Mouse (Mus musculus): ENCODE results near the gene Dmc1.

Dmc1 gene

GRCm38 (mm10) chr15:79618456-79618855 lies 13.5 kb upstream of the Dmc1 start:
- Histone ChIP-seq H3K9me3 (ENCODE audit: low read length) (no peaks in the 10 kb centered on the region), H3K36me3 (ENCODE audit: insufficient read depth, low read length) (peaks cover 8% of the 10 kb centered on the region; the same call in 1 of the 2 replicates), H3K4me3 (replicated peaks; ENCODE audit: low read length) (no peak overlapping the region), H3K27me3 (ENCODE audit: insufficient read depth, low read length) (peaks cover 3% of the 10 kb centered on the region; the same call in 1 of the 2 replicates), H3K4me1 (replicated peaks; ENCODE audit: low read depth, low read length) (peaks cover 70% of the 10 kb centered on the region)
- TF ChIP-seq NANOG (IDR thresholded peaks at IDR 0.05; ENCODE audit: borderline replicate concordance, low read length) (no peak), POU5F1 (IDR thresholded peaks at IDR 0.05; ENCODE audit: borderline replicate concordance, low read length) (no peak), CTCF (conservative IDR thresholded peaks at IDR 0.05; ENCODE audit: low read length) (no peak)

GRCm38 (mm10) chr15:79617135-79617534 lies 12.2 kb upstream of the Dmc1 start:
- H3K4me3 ChIP-seq (replicated peaks; ENCODE audit: low read length): peak overlapping the region; percentile 72
- peaks cover 82% of the 10 kb centered on the region for H3K4me1 ChIP-seq (replicated peaks; ENCODE audit: low read depth, low read length)
- H3K36me3 ChIP-seq (ENCODE audit: insufficient read depth, low read length): peaks cover 8% of the 10 kb centered on the region; the same call in 1 of the 2 replicates
- H3K27me3 ChIP-seq (ENCODE audit: insufficient read depth, low read length): no peaks in the 10 kb centered on the region; the same call in 1 of the 2 replicates
- no peak for TF ChIP-seq POU5F1 (IDR thresholded peaks at IDR 0.05; ENCODE audit: borderline replicate concordance, low read length)
- TF ChIP-seq NANOG (IDR thresholded peaks at IDR 0.05; ENCODE audit: borderline replicate concordance, low read length): no peak
- no peaks in the 10 kb centered on the region for H3K9me3 ChIP-seq (ENCODE audit: low read length)

DNA sequence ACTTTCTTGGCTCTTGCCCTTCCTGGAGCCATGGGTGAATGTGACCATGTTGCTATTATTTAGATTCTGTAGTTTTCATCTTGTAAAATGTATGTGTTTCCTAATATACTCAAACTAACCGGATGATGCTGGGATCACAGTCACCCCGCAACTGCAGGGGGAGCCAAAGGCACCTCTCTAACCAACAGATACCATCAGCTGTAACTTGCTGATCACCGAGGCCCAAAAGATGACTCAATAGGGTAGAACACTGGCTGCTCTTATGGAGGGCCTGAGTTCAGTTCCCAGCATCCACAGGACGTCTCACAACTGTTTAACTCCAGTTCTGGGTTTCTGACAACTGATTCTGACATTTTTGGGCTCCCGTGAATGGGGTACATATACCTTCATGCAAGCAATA lies 11.8 kb upstream of the Dmc1 start:
- TF ChIP-seq NANOG (IDR thresholded peaks at IDR 0.05; ENCODE audit: borderline replicate concordance, low read length) (no peak), CTCF (conservative IDR thresholded peaks at IDR 0.05; ENCODE audit: low read length) (0 out of 2 replicates have a peak, but pooled peaks have one; percentile 4), POU5F1 (IDR thresholded peaks at IDR 0.05; ENCODE audit: borderline replicate concordance, low read length) (no peak)
- Histone ChIP-seq H3K9me3 (ENCODE audit: low read length) (no peaks in the 10 kb centered on the region), H3K36me3 (ENCODE audit: insufficient read depth, low read length) (peaks cover 8% of the 10 kb centered on the region; the same call in 1 of the 2 replicates), H3K27me3 (ENCODE audit: insufficient read depth, low read length) (no peaks in the 10 kb centered on the region; the same call in 1 of the 2 replicates), H3K4me1 (replicated peaks; ENCODE audit: low read depth, low read length) (peaks cover 80% of the 10 kb centered on the region), H3K4me3 (replicated peaks; ENCODE audit: low read length) (no peak overlapping the region)

DNA sequence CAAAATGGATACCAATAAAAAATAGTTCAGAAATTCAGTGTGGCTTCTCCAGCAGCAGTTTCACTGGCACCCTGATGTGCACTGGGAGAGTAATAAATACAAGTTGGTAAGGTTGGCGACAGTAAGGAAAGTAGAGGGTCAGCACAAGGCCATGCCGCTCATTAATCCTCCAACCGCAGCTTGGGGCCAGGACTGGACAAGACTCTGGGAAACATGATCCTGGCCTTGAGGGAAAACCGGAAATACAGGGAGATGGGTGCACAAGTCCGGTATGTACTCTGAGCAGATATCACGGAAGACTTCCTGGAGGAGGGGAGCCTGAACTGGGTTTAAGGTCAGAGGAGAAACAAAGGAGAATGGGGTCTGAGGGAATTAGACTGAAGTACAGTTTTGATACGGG lies 10.6 kb upstream of the Dmc1 start:
- Histone ChIP-seq H3K9me3 (ENCODE audit: low read length) (no peaks in the 10 kb centered on the region), H3K36me3 (ENCODE audit: insufficient read depth, low read length) (peaks cover 5% of the 10 kb centered on the region; the same call in 1 of the 2 replicates), H3K27me3 (ENCODE audit: insufficient read depth, low read length) (no peaks in the 10 kb centered on the region), H3K4me1 (replicated peaks; ENCODE audit: low read depth, low read length) (peaks cover 75% of the 10 kb centered on the region), H3K4me3 (replicated peaks; ENCODE audit: low read length) (no peak overlapping the region)
- TF ChIP-seq CTCF (conservative IDR thresholded peaks at IDR 0.05; ENCODE audit: low read length) (no peak), NANOG (IDR thresholded peaks at IDR 0.05; ENCODE audit: borderline replicate concordance, low read length) (no peak)

DNA sequence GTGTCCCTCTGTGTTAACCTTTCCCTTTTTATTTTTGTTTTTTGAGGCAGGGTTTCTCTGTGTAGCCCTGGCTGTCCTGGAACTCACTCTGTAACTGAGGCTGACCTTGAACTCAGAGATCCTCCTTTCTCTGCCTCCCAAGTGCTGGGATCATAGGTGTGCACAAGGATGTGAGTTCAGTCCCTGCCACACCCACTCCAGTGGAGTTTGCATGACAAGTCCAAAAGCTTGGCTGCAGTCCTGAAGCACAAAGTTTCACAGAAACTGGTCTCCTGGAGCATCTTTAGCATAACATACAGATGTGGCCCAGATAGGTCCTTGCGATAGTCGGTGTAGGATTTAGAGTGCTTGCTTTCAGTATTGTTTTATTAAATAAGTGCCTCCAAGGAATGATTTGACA lies 4.3 kb upstream of the Dmc1 start:
- H3K4me1 ChIP-seq (replicated peaks; ENCODE audit: low read depth, low read length): peaks cover 54% of the 10 kb centered on the region
- no peaks in the 10 kb centered on the region for H3K27me3 ChIP-seq (ENCODE audit: insufficient read depth, low read length)
- no peak for TF ChIP-seq POU5F1 (IDR thresholded peaks at IDR 0.05; ENCODE audit: borderline replicate concordance, low read length)
- TF ChIP-seq CTCF (conservative IDR thresholded peaks at IDR 0.05; ENCODE audit: low read length): no peak
- no peak for TF ChIP-seq NANOG (IDR thresholded peaks at IDR 0.05; ENCODE audit: borderline replicate concordance, low read length)
- H3K36me3 ChIP-seq (ENCODE audit: insufficient read depth, low read length): no peaks in the 10 kb centered on the region
- peaks cover 6% of the 10 kb centered on the region; the same call in 1 of the 2 replicates for H3K9me3 ChIP-seq (ENCODE audit: low read length)
- H3K4me3 ChIP-seq (replicated peaks; ENCODE audit: low read length): no peak overlapping the region

- Histone ChIP-seq H3K4me1 (replicated peaks; ENCODE audit: low read depth, low read length) (peaks cover 49% of the 10 kb centered on the region), H3K4me3 (replicated peaks; ENCODE audit: low read length) (no peak overlapping the region), H3K36me3 (ENCODE audit: insufficient read depth, low read length) (peaks cover 2% of the 10 kb centered on the region), H3K27me3 (ENCODE audit: insufficient read depth, low read length) (no peaks in the 10 kb centered on the region), H3K9me3 (ENCODE audit: low read length) (peaks cover 6% of the 10 kb centered on the region; the same call in 1 of the 2 replicates)
- no peak for TF ChIP-seq POU5F1 (IDR thresholded peaks at IDR 0.05; ENCODE audit: borderline replicate concordance, low read length)
- no peak for TF ChIP-seq NANOG (IDR thresholded peaks at IDR 0.05; ENCODE audit: borderline replicate concordance, low read length)
- TF ChIP-seq CTCF (conservative IDR thresholded peaks at IDR 0.05; ENCODE audit: low read length): no peak
Measured at GRCm38 (mm10) chr15:79608214-79608613, 3.3 kb upstream of the Dmc1 start.

DNA sequence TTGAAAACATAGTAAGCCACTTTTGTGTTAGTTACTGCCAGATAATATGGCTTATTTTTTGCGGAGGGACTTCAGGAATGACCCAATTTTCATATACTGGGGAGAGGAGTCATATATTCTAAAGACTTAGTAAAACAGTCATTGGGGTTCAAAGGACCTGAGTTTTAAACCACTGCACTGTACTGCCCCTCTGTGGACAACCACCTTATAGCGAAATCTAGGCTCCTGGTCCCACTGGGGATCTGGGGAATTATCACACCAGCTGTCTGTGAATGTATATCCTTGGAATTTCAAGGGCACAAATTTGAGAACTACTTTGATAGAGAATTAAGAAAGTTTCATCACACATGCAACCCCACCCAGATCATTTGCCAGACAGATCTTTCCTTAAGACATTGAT lies 2.8 kb upstream of the Dmc1 start:
- H3K4me1 ChIP-seq (replicated peaks; ENCODE audit: low read depth, low read length): peaks cover 45% of the 10 kb centered on the region
- H3K4me3 ChIP-seq (replicated peaks; ENCODE audit: low read length): no peak overlapping the region
- peaks cover 6% of the 10 kb centered on the region for H3K36me3 ChIP-seq (ENCODE audit: insufficient read depth, low read length)
- H3K27me3 ChIP-seq (ENCODE audit: insufficient read depth, low read length): no peaks in the 10 kb centered on the region
- peaks cover 6% of the 10 kb centered on the region; the same call in 1 of the 2 replicates for H3K9me3 ChIP-seq (ENCODE audit: low read length)
- no peak for TF ChIP-seq NANOG (IDR thresholded peaks at IDR 0.05; ENCODE audit: borderline replicate concordance, low read length)
- TF ChIP-seq CTCF (conservative IDR thresholded peaks at IDR 0.05; ENCODE audit: low read length): peak; percentile 26
- TF ChIP-seq POU5F1 (IDR thresholded peaks at IDR 0.05; ENCODE audit: borderline replicate concordance, low read length): no peak

DNA sequence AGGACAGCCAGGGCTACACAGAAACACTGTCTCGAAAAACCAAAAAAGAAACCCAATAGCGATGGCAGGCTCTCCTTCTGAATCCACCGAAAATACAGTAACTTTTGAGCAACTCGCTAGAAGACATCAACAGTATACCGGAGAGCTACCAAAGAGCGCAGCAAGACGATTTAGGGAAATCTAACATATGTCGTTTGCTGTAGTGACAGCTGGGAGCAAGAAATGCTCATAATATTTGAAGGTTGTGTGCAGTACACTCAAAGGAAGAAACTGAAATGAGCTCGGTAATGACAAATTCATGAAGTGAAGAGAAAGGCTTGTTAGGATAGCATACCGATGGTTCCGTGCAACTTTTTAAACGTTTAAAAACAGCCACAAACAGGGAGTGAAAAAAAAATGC lies 1.3 kb upstream of the Dmc1 start:
- TF ChIP-seq POU5F1 (IDR thresholded peaks at IDR 0.05; ENCODE audit: borderline replicate concordance, low read length): no peak
- no peak for TF ChIP-seq NANOG (IDR thresholded peaks at IDR 0.05; ENCODE audit: borderline replicate concordance, low read length)
- TF ChIP-seq CTCF (conservative IDR thresholded peaks at IDR 0.05; ENCODE audit: low read length): no peak
- Histone ChIP-seq H3K36me3 (ENCODE audit: insufficient read depth, low read length) (peaks cover 22% of the 10 kb centered on the region), H3K27me3 (ENCODE audit: insufficient read depth, low read length) (no peaks in the 10 kb centered on the region), H3K4me1 (replicated peaks; ENCODE audit: low read depth, low read length) (peaks cover 39% of the 10 kb centered on the region), H3K4me3 (replicated peaks; ENCODE audit: low read length) (no peak overlapping the region; the same call in 1 of the 2 replicates), H3K9me3 (ENCODE audit: low read length) (peaks cover 6% of the 10 kb centered on the region; the same call in 1 of the 2 replicates)

GRCm38 (mm10) chr15:79600176-79600575 lies 4.7 kb downstream of the Dmc1 start:
- H3K4me1 ChIP-seq (replicated peaks; ENCODE audit: low read depth, low read length): peaks cover 6% of the 10 kb centered on the region
- no peaks in the 10 kb centered on the region for H3K9me3 ChIP-seq (ENCODE audit: low read length)
- H3K36me3 ChIP-seq (ENCODE audit: insufficient read depth, low read length): peaks cover 74% of the 10 kb centered on the region
- H3K4me3 ChIP-seq (replicated peaks; ENCODE audit: low read length): no peak overlapping the region
- TF ChIP-seq NANOG (IDR thresholded peaks at IDR 0.05; ENCODE audit: borderline replicate concordance, low read length): no peak
- TF ChIP-seq POU5F1 (IDR thresholded peaks at IDR 0.05; ENCODE audit: borderline replicate concordance, low read length): no peak
- TF ChIP-seq CTCF (conservative IDR thresholded peaks at IDR 0.05; ENCODE audit: low read length): no peak
- H3K27me3 ChIP-seq (ENCODE audit: insufficient read depth, low read length): no peaks in the 10 kb centered on the region
